Mouse (Mus musculus) midbrain, embryonic 16.5 days (tissue): ENCODE measurements at regions not wholly inside any gene's neighbourhood (a gene's known extent, or its start where the extent isn't known, plus 50 kb on each side); places are given as distances from the start of the nearest gene placed in this dataset.

ENCODE experiments used
- ATAC-seq: fragments of 200-750 bp; cut with Nextera tagmentation; 2 replicates; pipeline ENCODE4 v1.8.0; 2017; ENCODE audit warnings: moderate TSS enrichment
- H3K27ac ChIP-seq: fragments of 300-500 bp; sonication (generic); 2 replicates; pipeline ENCODE4 v1.5.1; 2014; ENCODE audit warnings: mild to moderate bottlenecking, low read length, mixed read lengths
- H3K27me3 ChIP-seq: fragments of 300-500 bp; sonication (generic); 2 replicates; pipeline ENCODE4 v1.6.1; 2014; ENCODE audit warnings: low read depth, low read length, mixed read lengths; ENCODE audit not compliant: control insufficient read depth, insufficient read depth
- H3K36me3 ChIP-seq: fragments of 300-500 bp; sonication (generic); 2 replicates; pipeline ENCODE4 v1.6.1; 2014; ENCODE audit warnings: mild to moderate bottlenecking, low read length, moderate library complexity, mixed read lengths; ENCODE audit not compliant: control insufficient read depth, insufficient read depth
- H3K4me1 ChIP-seq: fragments of 300-500 bp; sonication (generic); 2 replicates; pipeline ENCODE4 v1.6.1; 2014; ENCODE audit warnings: mild to moderate bottlenecking, low read length, mixed read lengths; ENCODE audit not compliant: control insufficient read depth, insufficient read depth
- H3K4me2 ChIP-seq: fragments of 300-500 bp; sonication (generic); 2 replicates; pipeline ENCODE4 v1.6.1; 2014; ENCODE audit warnings: mild to moderate bottlenecking, low read length, mixed read lengths
- H3K4me3 ChIP-seq: fragments of 300-500 bp; sonication (generic); 2 replicates; pipeline ENCODE4 v1.5.1; 2014; ENCODE audit warnings: low read depth, mild to moderate bottlenecking, low read length, moderate library complexity, mixed read lengths
- H3K9ac ChIP-seq: fragments of 300-500 bp; sonication (generic); 2 replicates; pipeline ENCODE4 v1.6.1; 2014; ENCODE audit warnings: low read depth, low read length, mixed read lengths
- H3K9me3 ChIP-seq: fragments of 300-500 bp; sonication (generic); replicated peaks from 2 replicates; pipeline ENCODE4 v1.6.1; 2014; ENCODE audit warnings: mild to moderate bottlenecking, low read length, mixed read lengths; ENCODE audit not compliant: control insufficient read depth, poor library complexity, severe bottlenecking
- WGBS: fragments of 180-500 bp; shearing (Covaris S2); extraction: QIAGEN DNeasy Blood & Tissue Kit; methylation state at CpG from one replicate; pipeline ENCODE4 v1.1.7; 2014; 5-methylcytosine and 5-hydroxymethylcytosine counted together

- WGBS = 80% methylated on average over 3 of the region's 3 CpGs
- Histone ChIP-seq H3K9me3 (no peaks in the 10 kb centered on the region), H3K4me3 (no peak overlapping the region), H3K9ac (no peak overlapping the region), H3K27ac (no peak overlapping the region), H3K4me1 (no peaks in the 10 kb centered on the region), H3K36me3 (no peaks in the 10 kb centered on the region), H3K4me2 (no peak overlapping the region), H3K27me3 (no peaks in the 10 kb centered on the region)
- no peak for ATAC-seq
These were observed 128.7 kb downstream of the Nfkbiz start for GRCm38 (mm10) chr16:55710017-55710416.

- no peaks in the 10 kb centered on the region for H3K4me1 ChIP-seq
- no peak overlapping the region for H3K4me3 ChIP-seq
- no peaks in the 10 kb centered on the region for H3K9me3 ChIP-seq
- H3K27ac ChIP-seq = no peak overlapping the region
- H3K36me3 ChIP-seq = no peaks in the 10 kb centered on the region
- no peak overlapping the region for H3K4me2 ChIP-seq
- no peak for ATAC-seq
- no peaks in the 10 kb centered on the region for H3K27me3 ChIP-seq
- no peak overlapping the region for H3K9ac ChIP-seq
These were observed 132.2 kb downstream of the Nfkbiz start for GRCm38 (mm10) chr16:55706502-55706901.

- H3K4me3 ChIP-seq = no peak overlapping the region
- no peaks in the 10 kb centered on the region for H3K36me3 ChIP-seq
- no peak for ATAC-seq
- no peak overlapping the region for H3K27ac ChIP-seq
- H3K4me1 ChIP-seq = no peaks in the 10 kb centered on the region
- H3K9me3 ChIP-seq = no peaks in the 10 kb centered on the region
- no peak overlapping the region for H3K9ac ChIP-seq
- WGBS = 87% methylated on average over 3 of the region's 3 CpGs
- no peaks in the 10 kb centered on the region for H3K27me3 ChIP-seq
- no peak overlapping the region for H3K4me2 ChIP-seq
These were observed 140.2 kb downstream of the Nfkbiz start for GRCm38 (mm10) chr16:55698489-55698892.

GRCm38 (mm10) chr16:55691069-55691468 is 147.6 kb downstream of the Nfkbiz start:
- ATAC-seq = no peak
- Histone ChIP-seq H3K4me1 (no peaks in the 10 kb centered on the region), H3K9ac (no peak overlapping the region), H3K9me3 (no peaks in the 10 kb centered on the region), H3K4me3 (no peak overlapping the region), H3K4me2 (no peak overlapping the region), H3K27me3 (no peaks in the 10 kb centered on the region), H3K36me3 (no peaks in the 10 kb centered on the region), H3K27ac (no peak overlapping the region)
- 96% methylated on average over 2 of the region's 2 CpGs for WGBS

GRCm38 (mm10) chr16:55663946-55664345 is 174.8 kb downstream of the Nfkbiz start:
- H3K27ac ChIP-seq = no peak overlapping the region
- no peaks in the 10 kb centered on the region for H3K9me3 ChIP-seq
- H3K9ac ChIP-seq = no peak overlapping the region
- H3K27me3 ChIP-seq = no peaks in the 10 kb centered on the region
- no peak overlapping the region for H3K4me3 ChIP-seq
- H3K36me3 ChIP-seq = no peaks in the 10 kb centered on the region
- no peak overlapping the region for H3K4me2 ChIP-seq
- no peak for ATAC-seq
- 97% methylated on average over 1 of the region's 1 CpGs for WGBS
- H3K4me1 ChIP-seq = no peaks in the 10 kb centered on the region

GRCm38 (mm10) chr16:55636667-55637450 is 201.8 kb downstream of the Nfkbiz start:
- no peak overlapping the region for H3K4me2 ChIP-seq
- no peaks in the 10 kb centered on the region for H3K4me1 ChIP-seq
- H3K36me3 ChIP-seq = no peaks in the 10 kb centered on the region
- 60% methylated on average over 3 of the region's 3 CpGs for WGBS
- H3K4me3 ChIP-seq = no peak overlapping the region
- no peak overlapping the region for H3K9ac ChIP-seq
- no peaks in the 10 kb centered on the region for H3K9me3 ChIP-seq
- no peak overlapping the region for H3K27ac ChIP-seq
- H3K27me3 ChIP-seq = no peaks in the 10 kb centered on the region
- no peak for ATAC-seq

GRCm38 (mm10) chr16:55636224-55636623 is 202.5 kb downstream of the Nfkbiz start:
- ATAC-seq = no peak
- H3K27ac ChIP-seq = no peak overlapping the region
- WGBS = 91% methylated on average over 4 of the region's 4 CpGs
- no peak overlapping the region for H3K4me2 ChIP-seq
- H3K9me3 ChIP-seq = no peaks in the 10 kb centered on the region
- H3K4me3 ChIP-seq = no peak overlapping the region
- H3K4me1 ChIP-seq = no peaks in the 10 kb centered on the region
- no peaks in the 10 kb centered on the region for H3K27me3 ChIP-seq
- no peaks in the 10 kb centered on the region for H3K36me3 ChIP-seq
- no peak overlapping the region for H3K9ac ChIP-seq

GRCm38 (mm10) chr16:55634691-55635090 is 204.0 kb downstream of the Nfkbiz start:
- no peak overlapping the region for H3K27ac ChIP-seq
- no peak overlapping the region for H3K4me2 ChIP-seq
- 82% methylated on average over 1 of the region's 1 CpGs for WGBS
- ATAC-seq = no peak
- no peak overlapping the region for H3K9ac ChIP-seq
- no peaks in the 10 kb centered on the region for H3K36me3 ChIP-seq
- H3K27me3 ChIP-seq = no peaks in the 10 kb centered on the region
- no peak overlapping the region for H3K4me3 ChIP-seq
- no peaks in the 10 kb centered on the region for H3K4me1 ChIP-seq
- H3K9me3 ChIP-seq = no peaks in the 10 kb centered on the region

- Histone ChIP-seq H3K36me3 (no peaks in the 10 kb centered on the region), H3K9me3 (no peaks in the 10 kb centered on the region), H3K9ac (no peak overlapping the region), H3K27ac (no peak overlapping the region), H3K4me1 (no peaks in the 10 kb centered on the region), H3K27me3 (no peaks in the 10 kb centered on the region), H3K4me2 (no peak overlapping the region), H3K4me3 (no peak overlapping the region)
- no peak for ATAC-seq
- 83% methylated on average over 3 of the region's 3 CpGs for WGBS
These were observed 206.5 kb downstream of the Nfkbiz start for GRCm38 (mm10) chr16:55632220-55632619.
